Mouse (Mus musculus) lung, adult 2 months (tissue): ENCODE data around the gene Dok7.

Experiments used
- CTCF ChIP-seq: fragments of 200-500 bp; IDR thresholded peaks from 2 replicates; pipeline ENCODE4 v1.5.1; 2011; ENCODE audit warnings: mild to moderate bottlenecking, low read length, control low read depth; ENCODE audit not compliant: insufficient read depth
- POLR2A ChIP-seq: fragments of 200-500 bp; IDR thresholded peaks from 2 replicates; pipeline ENCODE4 v1.6.1; 2011; ENCODE audit warnings: low read depth, mild to moderate bottlenecking, control low read depth, low read length, borderline replicate concordance; ENCODE audit errors: extremely low read depth

DNA sequence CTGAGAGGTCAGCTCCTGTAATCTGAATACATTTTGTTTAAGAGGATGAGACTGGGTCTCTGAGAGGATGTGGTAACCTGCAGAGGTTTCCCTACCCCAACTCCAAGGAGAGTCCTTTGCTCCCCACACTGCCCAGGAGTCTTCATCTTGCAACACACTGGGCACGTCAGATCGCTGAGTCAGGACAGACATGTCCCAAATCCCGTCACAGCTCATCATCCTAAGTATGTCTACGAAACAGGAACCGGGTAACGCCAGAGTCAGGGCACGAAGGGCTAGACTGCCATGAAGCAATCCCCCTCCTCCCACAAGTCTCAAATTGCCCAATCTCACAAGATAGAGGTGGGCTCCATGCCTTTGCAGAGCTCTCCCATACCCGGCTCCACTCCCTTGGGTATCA lies 46.5 kb downstream of the Dok7 start:
- no peak for TF ChIP-seq CTCF
- no peak for TF ChIP-seq POLR2A
